Mouse (Mus musculus) liver, embryonic 14.5 days (tissue): ENCODE results near the gene Nprl3.
"Not testable (repeated sequence)": the region's sequence is repeated elsewhere in the genome, so short reads cannot be mapped to it uniquely, and the experiment has no call there.

Experiments
- CTCF ChIP-seq: IDR thresholded peaks from 2 replicates; pipeline ENCODE4 v1.5.1; 2016; ENCODE audit warnings: antibody characterized with exemption, low read depth, control low read depth
- EP300 ChIP-seq: IDR thresholded peaks from 2 replicates; pipeline ENCODE4 v1.6.1; 2016; ENCODE audit warnings: antibody characterized with exemption, low read depth

GRCm38 (mm10) chr11:32297417-32297816 lies 29.9 kb upstream of the Nprl3 start:
- not testable (repeated sequence) for TF ChIP-seq CTCF, EP300
